Mouse (Mus musculus) intestine, embryonic 16.5 days (tissue): ENCODE measurements around the gene Cyp4f15. TPM values are rescaled to one million over a fixed set of nuclear protein-coding genes. Genes with fewer than 3 reads are reported as not detected.
A peak's percentile ranks its signal among the peaks of the same experiment; 100 is the strongest.

Experiments used
- ATAC-seq: fragments of 200-750 bp; cut with Nextera tagmentation; 2 replicates; pipeline ENCODE4 v1.8.0; 2017; ENCODE audit warnings: moderate TSS enrichment, moderate library complexity
- H3K27ac ChIP-seq: fragments of 300-500 bp; sonication (generic); 2 replicates; pipeline ENCODE4 v1.5.1; 2014; ENCODE audit warnings: mild to moderate bottlenecking, low read length
- H3K27me3 ChIP-seq: fragments of 300-500 bp; sonication (generic); replicated peaks from 2 replicates; pipeline ENCODE4 v1.6.1; 2014; ENCODE audit warnings: low read length, control low read depth, mixed read lengths; ENCODE audit not compliant: control insufficient read depth, insufficient read depth
- H3K36me3 ChIP-seq: fragments of 300-500 bp; sonication (generic); 2 replicates; pipeline ENCODE4 v1.6.1; 2014; ENCODE audit warnings: low read length, control low read depth; ENCODE audit not compliant: control insufficient read depth, insufficient read depth
- H3K4me1 ChIP-seq: fragments of 300-500 bp; sonication (generic); 2 replicates; pipeline ENCODE4 v1.6.1; 2014; ENCODE audit warnings: low read length, control low read depth, mixed read lengths; ENCODE audit not compliant: control insufficient read depth, insufficient read depth
- H3K4me2 ChIP-seq: fragments of 300-500 bp; sonication (generic); 2 replicates; pipeline ENCODE4 v1.6.1; 2014; ENCODE audit warnings: low read depth, low read length, control low read depth
- H3K4me3 ChIP-seq: fragments of 300-500 bp; sonication (generic); 2 replicates; pipeline ENCODE4 v1.5.1; 2014; ENCODE audit warnings: mild to moderate bottlenecking, low read length
- H3K9ac ChIP-seq: fragments of 300-500 bp; sonication (generic); 2 replicates; pipeline ENCODE4 v1.6.1; 2014; ENCODE audit warnings: low read depth, low read length
- H3K9me3 ChIP-seq: fragments of 300-500 bp; sonication (generic); 2 replicates; pipeline ENCODE4 v1.6.1; 2016; ENCODE audit warnings: low read length, control low read depth; ENCODE audit not compliant: control insufficient read depth
- WGBS: fragments of 180-500 bp; shearing (Covaris S2); extraction: QIAGEN DNeasy Blood & Tissue Kit; methylation state at CpG from one replicate; pipeline ENCODE4 v1.1.7; 2014; 5-methylcytosine and 5-hydroxymethylcytosine counted together
- polyA plus RNA-seq: library from polyadenylated mRNA; unstranded; fragments of >200 nt; fragmentation: Nextera tagmentation; extraction: Ambion mirVana; gene quantifications from 2 replicates; pipeline ENCODE4 v1.2.1, GENCODE M21; 2015

Gene Cyp4f15
- polyA plus RNA-seq, result 0.26 and 0.28 TPM in 2 replicates

DNA sequence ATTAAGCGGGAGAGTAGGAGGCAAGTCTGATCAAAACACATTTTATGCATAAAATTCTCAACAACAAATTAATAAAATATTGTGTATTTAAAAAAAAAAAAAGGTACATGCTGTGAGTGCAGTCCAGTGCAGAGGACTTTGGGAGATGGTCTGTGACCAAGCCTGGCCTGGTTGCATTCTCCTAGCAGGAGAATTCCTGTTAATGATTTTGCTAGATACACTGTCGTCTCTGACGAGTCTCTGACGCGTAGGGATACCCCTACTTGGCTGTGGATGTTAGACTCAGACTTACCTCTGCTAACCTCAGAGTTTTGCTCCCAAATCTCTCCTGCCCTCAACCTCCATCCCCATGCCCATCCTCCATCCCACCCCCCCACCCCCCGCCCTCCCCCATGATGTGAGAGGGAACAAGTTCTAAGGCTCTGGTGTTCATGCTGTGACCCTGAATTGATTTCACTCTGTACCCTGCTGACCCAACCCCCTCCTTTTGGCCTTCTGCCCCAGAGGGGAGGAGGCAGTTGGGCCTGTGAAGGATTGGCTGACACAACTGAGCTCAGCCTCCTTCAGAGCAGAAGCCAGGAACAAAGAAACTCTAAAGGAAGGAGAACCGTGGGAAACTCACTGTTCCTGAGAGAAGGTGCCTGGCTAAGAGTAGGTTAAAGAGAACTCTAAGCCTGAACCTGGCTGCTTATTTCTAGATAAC is at the start of gene Cyp4f15:
Gene Cyp4f15 (plus strand): TSS at position 580 of the 703 bp plus-strand sequence.
- Histone ChIP-seq H3K27me3 (no peaks in the 10 kb centered on the region), H3K4me3 (no peak within 1 kb of the TSS), H3K36me3 (no peaks in the 10 kb centered on the region), H3K27ac (no peak within 1 kb of the TSS), H3K4me2 (no peak within 1 kb of the TSS), H3K9ac (no peak within 1 kb of the TSS), H3K4me1 (0 out of 2 replicates have a peak, but pooled peaks cover 4% of the 10 kb centered on the region), H3K9me3 (no peaks in the 10 kb centered on the region)
- 41% methylated on average over 7 of the region's 7 CpGs for WGBS
- no peak for ATAC-seq

DNA sequence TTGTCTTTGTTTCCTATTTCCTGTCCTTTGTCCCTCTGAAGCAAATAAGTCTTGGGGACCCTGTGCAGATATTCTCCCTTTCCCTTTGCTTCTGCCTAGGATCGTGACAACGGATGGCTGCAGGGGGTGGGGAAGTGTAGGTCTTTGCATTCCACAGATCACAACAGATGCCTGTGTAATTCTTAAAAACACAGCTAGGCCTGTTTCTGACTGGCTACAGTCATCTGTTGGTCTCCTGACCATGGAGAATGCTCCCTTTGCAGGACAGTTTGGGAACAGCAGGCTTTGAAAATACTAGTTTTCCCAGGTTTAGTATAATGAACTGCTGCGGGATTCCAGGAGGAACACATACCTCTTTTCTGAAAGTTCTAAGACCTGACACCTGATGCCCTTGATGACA is 49.1 kb upstream of the Cyp4f15 start:
- Histone ChIP-seq H3K9me3 (no peaks in the 10 kb centered on the region), H3K27me3 (no peaks in the 10 kb centered on the region), H3K9ac (no peak overlapping the region), H3K27ac (no peak overlapping the region), H3K4me1 (no peaks in the 10 kb centered on the region), H3K4me2 (no peak overlapping the region), H3K4me3 (no peak overlapping the region), H3K36me3 (no peaks in the 10 kb centered on the region)
- 70% methylated on average over 3 of the region's 3 CpGs for WGBS
- ATAC-seq, result no peak

DNA sequence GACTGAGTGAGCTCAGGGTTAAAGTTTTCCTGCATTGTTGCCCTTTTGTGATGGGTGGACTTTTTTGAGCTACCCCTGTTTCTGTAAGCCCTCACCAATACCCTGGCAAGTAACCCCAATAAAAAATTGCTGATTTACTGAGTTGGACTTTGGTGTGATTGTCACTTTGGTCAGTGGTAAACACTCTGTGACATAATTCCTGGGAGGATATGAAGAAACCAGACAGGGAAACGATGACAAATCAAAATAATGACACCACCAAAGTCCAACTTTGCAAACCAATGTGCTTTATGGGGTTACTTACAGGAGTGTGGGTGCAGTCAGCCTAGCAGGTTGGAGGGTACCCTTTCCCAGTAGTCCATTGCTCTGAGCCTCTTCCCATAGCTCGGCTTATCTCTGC is 48.3 kb upstream of the Cyp4f15 start:
- H3K4me3 ChIP-seq, result no peak overlapping the region
- H3K9ac ChIP-seq, result no peak overlapping the region
- ATAC-seq, result no peak
- no peak overlapping the region for H3K27ac ChIP-seq
- H3K4me1 ChIP-seq, result no peaks in the 10 kb centered on the region
- no peaks in the 10 kb centered on the region for H3K36me3 ChIP-seq
- 80% methylated on average over 2 of the region's 2 CpGs for WGBS
- no peaks in the 10 kb centered on the region for H3K9me3 ChIP-seq
- no peak overlapping the region for H3K4me2 ChIP-seq
- H3K27me3 ChIP-seq, result no peaks in the 10 kb centered on the region

DNA sequence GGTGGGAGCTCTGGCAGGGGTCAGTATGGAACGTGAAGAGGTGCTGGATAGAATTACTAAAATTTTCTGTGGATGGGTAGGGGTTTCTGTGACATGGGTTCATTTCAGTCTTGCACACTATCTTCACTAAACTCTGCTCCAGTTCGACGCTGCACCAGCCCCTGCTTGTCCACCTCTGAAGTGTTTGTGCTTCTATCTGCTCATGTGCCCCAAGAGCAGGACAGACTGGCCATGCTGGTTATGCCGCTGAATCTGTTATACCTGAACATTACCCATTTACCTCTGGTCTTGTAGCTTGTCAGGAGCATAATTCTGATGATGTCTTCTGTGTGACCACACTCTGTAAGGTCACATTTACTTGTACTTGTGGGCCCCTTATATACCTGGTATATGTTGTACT is 38.8 kb upstream of the Cyp4f15 start:
- 86% methylated on average over 4 of the region's 4 CpGs for WGBS
- Histone ChIP-seq H3K4me1 (no peaks in the 10 kb centered on the region), H3K27ac (no peak overlapping the region), H3K4me3 (no peak overlapping the region), H3K36me3 (no peaks in the 10 kb centered on the region), H3K27me3 (no peaks in the 10 kb centered on the region), H3K9ac (no peak overlapping the region), H3K9me3 (no peaks in the 10 kb centered on the region), H3K4me2 (no peak overlapping the region)
- no peak for ATAC-seq

DNA sequence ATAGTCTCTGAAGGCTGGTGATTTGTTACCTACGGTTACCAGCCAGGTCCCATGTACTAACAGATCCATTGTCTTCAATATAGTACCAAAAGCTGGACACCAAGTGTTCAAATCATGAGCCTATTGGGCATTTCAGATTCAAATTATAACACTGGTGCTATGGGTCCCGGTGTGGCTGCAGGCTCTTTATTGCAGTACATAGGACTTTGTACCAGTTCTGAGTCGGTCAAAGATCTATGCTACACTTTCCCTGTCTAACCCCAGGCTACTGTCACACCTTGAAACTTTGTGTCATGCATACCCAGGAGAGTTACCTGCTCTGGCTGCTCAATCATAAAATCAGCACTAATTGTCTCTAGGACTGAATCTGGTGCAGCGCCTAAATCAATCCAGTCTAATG is 31.6 kb upstream of the Cyp4f15 start:
- Histone ChIP-seq H3K36me3 (no peaks in the 10 kb centered on the region), H3K27me3 (no peaks in the 10 kb centered on the region), H3K4me2 (no peak overlapping the region), H3K9me3 (no peaks in the 10 kb centered on the region), H3K27ac (0 out of 2 replicates have a peak overlapping the region, but pooled peaks have one; percentile 10), H3K4me1 (peaks cover 7% of the 10 kb centered on the region), H3K9ac (no peak overlapping the region), H3K4me3 (no peak overlapping the region)
- peak; percentile 74 for ATAC-seq
- 72% methylated on average over 4 of the region's 4 CpGs for WGBS

DNA sequence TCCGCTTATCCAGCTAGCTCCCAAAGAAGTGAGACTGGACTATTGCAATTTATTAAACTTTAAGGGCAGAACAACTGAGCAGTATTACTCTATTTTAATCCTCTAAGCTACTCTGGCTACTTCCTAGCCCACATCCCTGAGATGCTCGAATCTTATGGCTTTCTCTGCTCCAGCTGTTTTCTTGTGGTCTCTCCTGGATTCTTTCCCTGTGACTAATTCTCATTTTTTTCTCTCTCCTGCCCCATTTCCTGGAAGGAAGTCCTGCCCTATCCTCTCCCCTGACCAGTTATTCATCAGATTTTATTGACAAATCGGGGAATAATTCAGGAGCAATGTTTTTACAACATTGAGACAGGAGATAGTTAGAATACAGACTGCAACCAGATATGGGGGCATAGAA is 28.4 kb upstream of the Cyp4f15 start:
- Histone ChIP-seq H3K4me3 (no peak overlapping the region), H3K27ac (no peak overlapping the region), H3K36me3 (no peaks in the 10 kb centered on the region), H3K4me2 (no peak overlapping the region), H3K4me1 (peaks cover 10% of the 10 kb centered on the region), H3K9me3 (no peaks in the 10 kb centered on the region), H3K27me3 (no peaks in the 10 kb centered on the region), H3K9ac (no peak overlapping the region)
- ATAC-seq, result no peak
- 78% methylated on average over 3 of the region's 3 CpGs for WGBS

DNA sequence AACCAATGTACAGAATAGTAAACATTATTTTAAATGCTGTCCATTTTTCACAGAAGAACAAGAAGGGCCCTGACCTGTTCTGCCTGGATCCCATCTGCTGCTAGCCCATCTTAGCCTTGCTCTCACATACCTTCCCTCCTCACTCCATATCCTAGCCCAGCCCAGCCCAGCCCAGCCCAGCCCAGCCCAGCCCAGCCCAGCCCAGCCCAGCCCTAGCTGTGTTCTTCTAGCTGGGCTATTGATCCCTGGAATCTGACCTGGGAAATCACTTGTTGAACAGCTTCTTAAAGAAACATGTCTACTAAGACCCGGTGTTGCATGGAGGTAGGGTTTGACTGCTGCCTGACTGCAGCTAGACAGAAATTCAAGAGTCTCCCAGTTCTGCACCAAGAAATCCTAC is 27.2 kb upstream of the Cyp4f15 start:
- Histone ChIP-seq H3K36me3 (no peaks in the 10 kb centered on the region), H3K27me3 (no peaks in the 10 kb centered on the region), H3K4me3 (no peak overlapping the region), H3K9ac (no peak overlapping the region), H3K27ac (peak overlapping the region; percentile 88), H3K9me3 (no peaks in the 10 kb centered on the region), H3K4me1 (peaks cover 11% of the 10 kb centered on the region), H3K4me2 (no peak overlapping the region)
- 55% methylated on average over 1 of the region's 1 CpGs for WGBS
- peak; percentile 92 for ATAC-seq

DNA sequence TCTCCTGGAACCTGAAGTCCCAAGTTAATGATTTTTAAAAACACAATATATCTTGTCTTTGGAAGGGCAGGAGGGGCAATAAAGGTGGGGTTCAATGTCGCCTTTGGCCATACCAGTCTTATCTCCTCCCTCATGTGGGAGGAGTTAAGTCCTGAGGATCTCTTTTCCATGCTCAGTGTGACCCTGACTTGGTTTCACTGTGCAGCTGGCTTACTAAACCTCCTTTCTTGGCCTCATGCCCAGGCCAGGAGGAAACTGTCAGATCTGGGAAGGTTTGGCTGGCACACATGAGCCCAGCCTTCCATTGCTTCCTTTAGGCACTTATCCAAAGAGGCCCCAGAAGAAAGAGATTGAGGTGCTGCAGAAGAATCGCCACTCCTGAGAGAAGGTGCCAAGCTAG is 26.7 kb upstream of the Cyp4f15 start, which contains the start of gene Cyp4f40:
Gene Cyp4f40 (plus strand): TSS at position 189 of the 400 bp plus-strand sequence.
- Histone ChIP-seq H3K4me3 (peak within 1 kb of the TSS; percentile 26), H3K9me3 (no peaks in the 10 kb centered on the region), H3K9ac (peak within 1 kb of the TSS; percentile 9; the same call in 1 of the 2 replicates), H3K27ac (peak within 1 kb of the TSS; percentile 88), H3K36me3 (no peaks in the 10 kb centered on the region), H3K27me3 (no peaks in the 10 kb centered on the region), H3K4me1 (peaks cover 11% of the 10 kb centered on the region), H3K4me2 (peak within 1 kb of the TSS; percentile 48)
- 34% methylated on average over 2 of the region's 2 CpGs for WGBS
- peak; percentile 96 for ATAC-seq

DNA sequence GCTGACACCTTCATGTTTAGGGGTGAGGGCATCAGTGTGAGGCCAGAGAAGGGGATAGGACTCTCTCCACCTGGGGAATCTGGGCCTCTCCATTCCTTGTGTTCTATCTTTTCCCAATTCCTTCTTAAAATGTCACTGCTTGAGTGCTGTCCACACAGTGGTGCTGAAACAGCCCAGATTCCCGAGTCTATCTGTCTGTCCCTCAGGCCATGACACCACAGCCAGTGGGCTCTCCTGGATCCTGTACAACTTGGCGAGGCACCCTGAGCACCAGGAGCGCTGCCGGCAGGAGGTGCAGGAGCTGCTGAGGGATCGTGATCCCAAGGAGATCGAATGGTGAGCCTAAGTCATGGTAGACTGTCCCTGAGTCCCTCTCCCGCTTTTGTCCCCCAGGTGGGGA is 11.5 kb upstream of the Cyp4f15 start:
- Histone ChIP-seq H3K27ac (no peak overlapping the region), H3K4me2 (no peak overlapping the region), H3K4me1 (no peaks in the 10 kb centered on the region), H3K27me3 (no peaks in the 10 kb centered on the region), H3K4me3 (no peak overlapping the region), H3K36me3 (no peaks in the 10 kb centered on the region), H3K9me3 (no peaks in the 10 kb centered on the region), H3K9ac (no peak overlapping the region)
- no peak for ATAC-seq
- WGBS, result 65% methylated on average over 7 of the region's 7 CpGs
